Mouse (Mus musculus) CH12.LX (cell line): ENCODE measurements at regions not wholly inside any gene's neighbourhood (a gene's known extent, or its start where the extent isn't known, plus 50 kb on each side); places are given as distances from the start of the nearest gene placed in this dataset.

Experiments
- DNase-seq: peaks from one replicate; pipeline ENCODE4 v3.0.0-alpha.2; 2013; ENCODE audit errors: extremely low read depth
- H3K27ac ChIP-seq: 2 replicates; pipeline ENCODE4 v1.5.1; 2012; ENCODE audit warnings: low read depth, mild to moderate bottlenecking, control low read depth, moderate library complexity; ENCODE audit not compliant: insufficient read depth
- H3K27me3 ChIP-seq: replicated peaks from 2 replicates; pipeline ENCODE3; 2012; ENCODE audit warnings: inconsistent platforms
- H3K36me3 ChIP-seq, 2 experiments: replicated peaks in 1 of 2; 2 replicates each; pipeline versions ENCODE3 to v1.6.1; 2012; ENCODE audit warnings: inconsistent platforms in 1 of 2, low read length in 1 of 2, mild to moderate bottlenecking in 1 of 2, mixed read lengths in 1 of 2, moderate library complexity in 1 of 2; ENCODE audit not compliant: control insufficient read depth in 1 of 2, insufficient read depth in 1 of 2
- H3K4me1 ChIP-seq, 2 experiments: 2 replicates each; pipeline ENCODE4 v1.6.1; 2012; ENCODE audit warnings: inconsistent platforms in 1 of 2, moderate library complexity in 1 of 2; ENCODE audit not compliant: insufficient read depth in 2 of 2, control insufficient read depth in 1 of 2
- H3K4me2 ChIP-seq: 2 replicates; pipeline ENCODE4 v1.6.1; 2012; ENCODE audit warnings: low read depth, mild to moderate bottlenecking, control low read depth; ENCODE audit not compliant: poor library complexity, insufficient read depth, severe bottlenecking
- H3K4me3 ChIP-seq, 3 experiments: fragments of 150-350 bp in 1 of 3; sonication (generic) in 1 of 3; replicated peaks in 1 of 3; 2 replicates each; pipeline versions ENCODE3 to v1.5.1; 2011 to 2012; ENCODE audit warnings: low read depth in 2 of 3, low read length in 2 of 3, mild to moderate bottlenecking in 2 of 3, moderate library complexity in 2 of 3, control low read depth in 1 of 3, improper control_type of control experiment in 1 of 3, inconsistent platforms in 1 of 3, mixed read lengths in 1 of 3; ENCODE audit not compliant: poor library complexity in 1 of 3
- H3K79me2 ChIP-seq: replicated peaks from 2 replicates; pipeline ENCODE4 v1.6.1; 2012; ENCODE audit warnings: mild to moderate bottlenecking, moderate library complexity; ENCODE audit not compliant: control insufficient read depth, poor library complexity, insufficient read depth, severe bottlenecking; ENCODE audit errors: extremely low read depth
- H3K9ac ChIP-seq: 2 replicates; pipeline ENCODE4 v1.6.1; 2012; ENCODE audit warnings: low read depth, mild to moderate bottlenecking, control low read depth, moderate library complexity; ENCODE audit not compliant: insufficient read depth
- H3K9me3 ChIP-seq: replicated peaks from 2 replicates; pipeline ENCODE3; 2012; ENCODE audit warnings: low read length, inconsistent platforms, mixed read lengths
- CHD2 ChIP-seq: IDR thresholded peaks from 2 replicates; pipeline ENCODE4 v1.6.1; 2011; ENCODE audit warnings: low read length, improper control_type of control experiment
- CTCF ChIP-seq, 2 experiments: IDR thresholded peaks in 1 of 2; conservative IDR thresholded peaks in 1 of 2; 2 replicates each; pipeline ENCODE4 v1.5.1; 2011 to 2012; ENCODE audit warnings: low read depth in 2 of 2, low read length in 2 of 2, improper control_type of control experiment in 1 of 2, inconsistent platforms in 1 of 2, mild to moderate bottlenecking in 1 of 2, moderate library complexity in 1 of 2
- ETS1 ChIP-seq: conservative IDR thresholded peaks from 2 replicates; pipeline ENCODE4 v1.6.1; 2012; ENCODE audit warnings: low read depth, mild to moderate bottlenecking, inconsistent platforms, low read length, improper control_type of control experiment, moderate library complexity
- GABPA ChIP-seq: IDR thresholded peaks from 2 replicates; pipeline ENCODE4 v1.6.1; 2012; ENCODE audit warnings: low read depth, low read length, improper control_type of control experiment, inconsistent platforms; ENCODE audit not compliant: insufficient replicate concordance
- IRF4 ChIP-seq: IDR thresholded peaks from 2 replicates; pipeline ENCODE4 v1.6.1; 2014; ENCODE audit warnings: low read depth, mild to moderate bottlenecking, inconsistent platforms, low read length, improper control_type of control experiment
- JUN ChIP-seq: IDR thresholded peaks from 2 replicates; pipeline ENCODE4 v1.6.1; 2011; ENCODE audit warnings: low read depth, mild to moderate bottlenecking, low read length, improper control_type of control experiment, moderate library complexity; ENCODE audit not compliant: insufficient read depth
- MAX ChIP-seq: IDR thresholded peaks from 2 replicates; pipeline ENCODE4 v1.6.1; 2011; ENCODE audit warnings: low read length, improper control_type of control experiment
- MAZ ChIP-seq: IDR thresholded peaks from 2 replicates; pipeline ENCODE4 v1.6.1; 2012; ENCODE audit warnings: low read depth, mild to moderate bottlenecking, inconsistent platforms, low read length, improper control_type of control experiment, moderate library complexity
- MEF2A ChIP-seq: IDR thresholded peaks from 2 replicates; pipeline ENCODE4 v1.6.1; 2014; ENCODE audit warnings: low read depth, mild to moderate bottlenecking, inconsistent platforms, low read length, improper control_type of control experiment, borderline replicate concordance
- MXI1 ChIP-seq: IDR thresholded peaks from 2 replicates; pipeline ENCODE4 v1.6.1; 2011; ENCODE audit warnings: mild to moderate bottlenecking, low read depth, low read length, improper control_type of control experiment
- MYC ChIP-seq: IDR thresholded peaks from 2 replicates; pipeline ENCODE4 v1.6.1; 2011; ENCODE audit warnings: low read depth, mild to moderate bottlenecking, improper control_type of control experiment, low read length
- PAX5 ChIP-seq: IDR thresholded peaks from 2 replicates; pipeline ENCODE4 v1.6.1; 2012; ENCODE audit warnings: low read length, inconsistent platforms, mixed read lengths
- RAD21 ChIP-seq: IDR thresholded peaks from 2 replicates; pipeline ENCODE4 v1.6.1; 2011; ENCODE audit warnings: low read depth, mild to moderate bottlenecking, low read length, improper control_type of control experiment, moderate library complexity
- RCOR1 ChIP-seq: conservative IDR thresholded peaks from 2 replicates; pipeline ENCODE4 v1.6.1; 2012; ENCODE audit warnings: low read depth, mild to moderate bottlenecking, inconsistent platforms, low read length, improper control_type of control experiment
- SMC3 ChIP-seq: IDR thresholded peaks from 2 replicates; pipeline ENCODE4 v1.6.1; 2011; ENCODE audit warnings: low read depth, low read length, improper control_type of control experiment
- UBTF ChIP-seq: IDR thresholded peaks from 2 replicates; pipeline ENCODE4 v1.6.1; 2012; ENCODE audit warnings: low read depth, mild to moderate bottlenecking, inconsistent platforms, low read length, improper control_type of control experiment, moderate library complexity
- USF1 ChIP-seq: IDR thresholded peaks from 2 replicates; pipeline ENCODE4 v1.6.1; 2014; ENCODE audit warnings: low read depth, mild to moderate bottlenecking, inconsistent platforms, low read length, improper control_type of control experiment
- USF2 ChIP-seq: conservative IDR thresholded peaks from 2 replicates; pipeline ENCODE4 v1.6.1; 2011; ENCODE audit warnings: low read depth, low read length, improper control_type of control experiment
- ZC3H11A ChIP-seq: IDR thresholded peaks from 2 replicates; pipeline ENCODE4 v1.6.1; 2012; ENCODE audit warnings: low read depth, mild to moderate bottlenecking, inconsistent platforms, low read length, improper control_type of control experiment
- ZKSCAN1 ChIP-seq: IDR thresholded peaks from 2 replicates; pipeline ENCODE4 v1.6.1; 2012; ENCODE audit warnings: low read depth, inconsistent platforms, low read length, improper control_type of control experiment, borderline replicate concordance
- dilution Hi-C: fragments of 300-500 bp; cut with MboI; formaldehyde crosslinking; loops from 2 replicates; pipeline ENCODE4 v1.14.3; 2020; ENCODE audit warnings: low sequenced_read_pairs; ENCODE audit not compliant: extremely low pct_unique_long_range_greater_than_20kb, extremely low pct_ligation_motif_present
- in situ Hi-C: fragments of 300-500 bp; cut with MboI; formaldehyde crosslinking; loops from 3 replicates; pipeline ENCODE4 v1.14.3; 2019; ENCODE audit warnings: low sequenced_read_pairs, low pct_ligation_motif_present, low pct_unique_long_range_greater_than_20kb, mixed read lengths

DNA sequence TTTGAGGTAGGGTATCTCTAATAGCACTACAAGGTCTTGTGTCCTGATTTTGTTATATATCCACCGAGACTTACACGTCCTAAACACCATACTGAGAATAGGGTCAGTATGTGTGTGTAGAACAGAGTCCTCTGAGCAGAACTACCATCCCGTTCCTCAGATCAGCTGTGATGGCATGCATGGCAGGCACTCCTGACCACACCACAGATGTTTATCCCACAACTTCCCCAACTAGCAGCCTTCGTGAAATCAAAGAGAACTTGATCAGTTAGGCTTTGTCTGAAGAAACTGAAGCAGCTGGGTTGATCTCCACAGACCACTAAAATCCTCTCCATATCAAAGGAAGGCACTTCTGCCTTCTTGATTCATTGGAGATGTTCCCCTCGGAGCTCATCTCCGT is 68.3 kb upstream of the Pitrm1 start:
- dilution Hi-C loops = no loop called here
- Histone ChIP-seq H3K4me2 (no peak overlapping the region), H3K4me1 (peaks cover 0 to 10% of the 10 kb centered on the region in 2 experiments; a peak in 2 of 4 replicates), H3K4me3 (no peak overlapping the region), H3K9me3 (no peaks in the 10 kb centered on the region), H3K36me3 (no peaks in the 10 kb centered on the region), H3K27me3 (no peaks in the 10 kb centered on the region), H3K79me2 (no peaks in the 10 kb centered on the region), H3K27ac (no peak overlapping the region), H3K9ac (no peak overlapping the region)
- TF ChIP-seq GABPA = no peak
- no peak for TF ChIP-seq CHD2
- TF ChIP-seq ZC3H11A = no peak
- no peak for TF ChIP-seq PAX5
- no peak for TF ChIP-seq USF1
- no peak for TF ChIP-seq RCOR1
- TF ChIP-seq MYC = no peak
- no peak for DNase-seq
- in situ Hi-C loops = loop anchor here (10.0 to 25.0 kb wide), 3 partner anchors 615 to 1815 kb away; partner anchors contain the start of gene Klf6

DNA sequence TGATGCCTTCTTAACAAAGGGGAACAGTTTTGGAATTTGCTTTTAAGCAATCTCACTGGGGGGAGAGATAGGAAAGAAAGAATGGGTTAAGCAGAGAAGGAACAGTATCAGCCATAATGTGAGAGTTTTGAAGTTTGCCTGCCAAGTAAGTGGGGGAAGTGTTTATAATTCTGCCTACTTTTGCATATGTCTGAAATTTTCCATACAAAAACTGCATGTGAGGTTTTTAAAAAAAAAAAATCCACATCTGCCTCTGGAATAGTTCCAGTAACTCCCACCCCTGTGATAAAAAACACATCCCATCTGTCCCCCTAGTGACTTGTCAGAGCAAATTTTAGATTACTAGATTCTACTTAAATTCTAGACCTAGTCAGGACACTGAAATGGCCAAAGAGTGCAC is 63.5 kb upstream of the Pitrm1 start:
- no peak for DNase-seq
- no peaks in the 10 kb centered on the region for H3K79me2 ChIP-seq
- H3K27me3 ChIP-seq = no peaks in the 10 kb centered on the region
- dilution Hi-C loops (no loop called here), in situ Hi-C loops (loop anchor here (25.0 kb wide), 1 partner anchor 1722 kb away; no protein-coding TSS in a partner anchor)
- TF ChIP-seq CTCF (conservative IDR thresholded peaks at IDR 0.05 in 1 of 2, IDR thresholded peaks at IDR 0.05 in 1 of 2; ENCODE audit: low read depth in 2 of 2, low read length in 2 of 2) = no peak
- no peak for TF ChIP-seq SMC3
- TF ChIP-seq CHD2 = no peak
- TF ChIP-seq ZKSCAN1 = no peak
- no peak for TF ChIP-seq USF2
- TF ChIP-seq UBTF = no peak
- no peak for TF ChIP-seq IRF4
- no peak for TF ChIP-seq MEF2A
- no peak for TF ChIP-seq MAX
- TF ChIP-seq PAX5 = no peak
- TF ChIP-seq MXI1 = no peak
- TF ChIP-seq JUN = no peak
- no peak for TF ChIP-seq MAZ
- TF ChIP-seq RAD21 = no peak
- TF ChIP-seq ETS1 = no peak
- no peak overlapping the region for H3K9ac ChIP-seq
- H3K9me3 ChIP-seq = no peaks in the 10 kb centered on the region
- H3K27ac ChIP-seq = no peak overlapping the region
- no peak overlapping the region for H3K4me3 ChIP-seq
- H3K36me3 ChIP-seq = no peaks in the 10 kb centered on the region
- H3K4me2 ChIP-seq = no peak overlapping the region
- H3K4me1 ChIP-seq = peaks cover 0 to 16% of the 10 kb centered on the region in 2 experiments; a peak in 2 of 4 replicates
